Mouse (Mus musculus) testis, adult 2 months (tissue): ENCODE results near the gene Tuba3a.

ENCODE experiments used
- CTCF ChIP-seq: fragments of 200-500 bp; IDR thresholded peaks from 2 replicates; pipeline ENCODE4 v1.5.1; 2012; ENCODE audit warnings: low read depth, mild to moderate bottlenecking, inconsistent platforms, low read length, moderate library complexity; ENCODE audit not compliant: control insufficient read depth, insufficient read depth, insufficient replicate concordance
- POLR2A ChIP-seq: fragments of 200-500 bp; IDR thresholded peaks from 2 replicates; pipeline ENCODE4 v1.6.1; 2012; ENCODE audit warnings: low read depth, mild to moderate bottlenecking, inconsistent platforms, low read length, moderate library complexity; ENCODE audit not compliant: control insufficient read depth

- TF ChIP-seq CTCF (no peak), POLR2A (no peak)
Measured at GRCm38 (mm10) chr6:125318981-125319918, 33.4 kb upstream of the Tuba3a start.
